Mouse (Mus musculus) thymus, adult 2 months (tissue): ENCODE results near the gene Eif4enif1. TPM values are rescaled to one million over a fixed set of nuclear protein-coding genes. Genes with fewer than 3 reads are reported as not detected.
"Not testable (repeated sequence)": the region's sequence is repeated elsewhere in the genome, so short reads cannot be mapped to it uniquely, and the experiment has no call there.

Experiments
- DNase-seq: peaks from one replicate; pipeline ENCODE4 v3.0.0; 2021
- H3K27ac ChIP-seq: fragments of 200-500 bp; 2 replicates; pipeline ENCODE4 v1.5.1; 2012; ENCODE audit warnings: low read length, control low read depth; ENCODE audit not compliant: control insufficient read depth, insufficient read depth
- H3K27me3 ChIP-seq: fragments of 200-500 bp; 2 replicates; pipeline ENCODE4 v1.6.1; 2012; ENCODE audit warnings: mild to moderate bottlenecking, low read length, moderate library complexity, mixed read lengths; ENCODE audit not compliant: control insufficient read depth, insufficient read depth
- H3K36me3 ChIP-seq: fragments of 200-500 bp; 2 replicates; pipeline ENCODE4 v1.6.1; 2012; ENCODE audit warnings: mild to moderate bottlenecking, low read length, moderate library complexity; ENCODE audit not compliant: control insufficient read depth, insufficient read depth
- H3K4me1 ChIP-seq: fragments of 200-500 bp; replicated peaks from 2 replicates; pipeline ENCODE4 v1.6.1; 2012; ENCODE audit warnings: low read length; ENCODE audit not compliant: control insufficient read depth, insufficient read depth
- H3K4me3 ChIP-seq: fragments of 200-500 bp; 2 replicates; pipeline ENCODE4 v1.5.1; 2012; ENCODE audit warnings: mild to moderate bottlenecking, low read length, control low read depth, moderate library complexity; ENCODE audit not compliant: control insufficient read depth, insufficient read depth
- CTCF ChIP-seq: fragments of 200-500 bp; IDR thresholded peaks from 2 replicates; pipeline ENCODE4 v1.5.1; 2012; ENCODE audit warnings: mild to moderate bottlenecking, control low read depth, low read length, moderate library complexity, borderline replicate concordance; ENCODE audit not compliant: control insufficient read depth, poor library complexity, insufficient read depth; ENCODE audit errors: extremely low read depth
- POLR2A ChIP-seq: fragments of 200-500 bp; IDR thresholded peaks from 2 replicates; pipeline ENCODE4 v1.6.1; 2012; ENCODE audit warnings: mild to moderate bottlenecking, low read length, control low read depth, moderate library complexity; ENCODE audit not compliant: control insufficient read depth, poor library complexity, insufficient read depth; ENCODE audit errors: extremely low read depth
- WGBS: fragments of 180-500 bp; shearing (Covaris S2); methylation state at CpG from one replicate; pipeline ENCODE4 v1.1.7; 2018; 5-methylcytosine and 5-hydroxymethylcytosine counted together
- polyA plus RNA-seq: library from polyadenylated mRNA; depleted of rRNA; stranded (reverse); fragments of >200 nt; gene quantifications from 2 replicates; pipeline ENCODE4 v1.2.3, GENCODE M21; 2012; rRNA removed

The Eif4enif1 gene
- 87.8 and 88.8 TPM in 2 replicates for polyA plus RNA-seq

DNA sequence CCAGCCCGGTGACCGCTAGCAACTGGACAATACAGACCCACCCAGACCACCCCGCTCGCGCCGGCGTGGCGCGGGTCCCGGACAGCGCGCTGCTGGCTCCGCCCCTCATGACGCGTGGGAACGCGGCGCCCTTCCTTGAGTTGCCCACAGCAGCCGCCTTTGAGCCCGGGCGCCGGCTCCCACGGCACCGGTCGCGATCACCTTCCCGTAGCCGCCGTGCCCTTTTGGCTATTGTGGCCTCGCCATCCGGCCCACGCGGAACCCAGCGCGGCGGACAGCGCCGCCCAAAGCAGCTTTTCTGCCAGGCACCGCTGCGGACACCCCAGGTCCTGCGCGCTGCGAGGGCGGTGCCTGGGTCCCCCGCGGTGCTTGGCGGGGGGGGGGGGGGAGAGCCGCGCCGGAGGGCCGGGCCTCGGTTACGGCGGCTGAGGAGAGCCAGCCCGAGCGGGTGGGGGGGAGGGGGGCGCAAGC lies at the start of gene Eif4enif1:
Gene Eif4enif1 (plus strand): TSS at position 162 of the 471 bp plus-strand sequence.
- no peaks in the 10 kb centered on the region for H3K27me3 ChIP-seq
- DNase-seq: peak; percentile 84
- peaks cover 6% of the 10 kb centered on the region; the same call in 1 of the 2 replicates for H3K36me3 ChIP-seq
- under 1% methylated on average over 44 of the region's 57 CpGs for WGBS
- H3K4me1 ChIP-seq: no peaks in the 10 kb centered on the region
- H3K4me3 ChIP-seq: peak within 1 kb of the TSS; percentile 75
- peak within 1 kb of the TSS; percentile 9; the same call in 1 of the 2 replicates for H3K27ac ChIP-seq
- TF ChIP-seq CTCF: no peak
- TF ChIP-seq POLR2A: no peak

DNA sequence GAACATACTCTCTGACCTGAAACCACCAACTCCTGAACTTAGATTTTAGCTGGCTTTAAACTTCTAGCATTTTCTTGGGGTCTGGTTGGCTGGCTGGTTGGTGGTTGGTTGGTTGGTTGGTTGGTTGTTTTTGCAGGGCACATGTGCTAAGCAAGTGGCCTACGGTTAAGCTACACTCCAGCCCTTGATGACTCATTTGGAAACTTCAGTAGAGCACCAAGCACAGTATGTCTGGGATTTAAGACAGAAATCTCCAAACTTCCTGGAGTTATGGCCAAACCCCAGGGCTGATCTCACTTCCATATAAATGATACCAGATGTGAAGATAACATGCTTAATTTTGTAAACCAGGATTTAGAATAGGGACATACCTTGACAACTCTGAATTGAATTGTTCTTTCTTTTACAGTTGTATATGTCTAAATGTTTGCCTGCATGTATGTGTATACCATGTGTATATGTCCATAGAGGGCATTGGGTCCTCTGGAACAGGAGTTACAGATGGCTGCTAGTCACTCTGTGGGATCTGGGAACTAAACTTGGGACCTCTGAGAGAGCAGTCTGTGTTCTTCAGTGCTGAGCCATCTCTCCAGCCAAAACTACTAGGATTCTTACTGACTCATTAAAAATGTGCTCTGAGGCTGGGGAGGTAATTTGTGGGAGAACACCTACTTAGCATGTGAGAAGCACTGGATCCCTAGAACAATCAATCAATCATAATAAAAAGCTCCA lies 48.4 kb upstream of the Eif4enif1 start:
- H3K4me3 ChIP-seq, H3K36me3 ChIP-seq, H3K27me3 ChIP-seq, H3K4me1 ChIP-seq, H3K27ac ChIP-seq: not testable (repeated sequence)
- peak; percentile 55 for DNase-seq
- 88% methylated on average over 1 of the region's 1 CpGs for WGBS

DNA sequence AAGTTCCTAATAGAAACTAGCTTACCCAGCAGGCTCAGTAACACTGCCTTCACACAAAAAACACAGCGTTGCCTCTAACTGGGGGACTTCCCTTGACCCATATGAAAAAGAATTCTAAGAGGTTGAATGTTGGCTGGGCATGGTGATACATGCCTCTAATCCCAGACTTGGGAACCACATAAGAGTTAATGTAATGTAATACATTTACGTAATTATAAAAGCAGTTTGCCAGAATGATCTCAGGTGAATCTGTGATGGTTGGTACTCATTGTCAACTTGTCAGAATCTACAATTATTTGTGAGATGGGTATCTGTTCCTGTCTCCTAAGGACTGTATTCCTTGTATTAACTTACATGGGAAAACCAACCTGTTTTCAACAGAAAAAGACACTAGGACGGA lies 45.2 kb upstream of the Eif4enif1 start:
- 93% methylated on average over 2 of the region's 3 CpGs for WGBS
- DNase-seq, H3K4me3 ChIP-seq, H3K27ac ChIP-seq, H3K4me1 ChIP-seq, H3K27me3 ChIP-seq, H3K36me3 ChIP-seq: not testable (repeated sequence)

DNA sequence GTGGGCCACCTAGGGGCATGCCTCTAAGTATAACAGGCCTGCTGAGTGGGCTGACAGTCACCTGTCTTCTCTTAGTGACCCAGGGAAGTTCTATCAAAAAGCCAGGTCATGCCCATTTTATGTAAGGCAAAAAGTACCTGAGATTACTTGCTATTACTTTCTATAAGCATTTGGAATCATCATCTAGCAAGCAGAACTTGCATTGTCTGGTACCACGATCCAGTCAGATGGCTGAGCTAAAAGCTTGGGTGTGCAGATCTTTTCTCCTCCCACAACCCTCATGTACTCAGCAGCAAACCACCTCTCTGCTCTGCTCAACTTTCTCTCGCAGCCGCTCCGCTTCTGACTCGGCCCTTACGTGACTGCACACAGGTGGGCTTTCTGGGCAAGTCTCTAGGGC lies 44.2 kb upstream of the Eif4enif1 start:
- H3K27me3 ChIP-seq, H3K27ac ChIP-seq, H3K4me1 ChIP-seq, H3K4me3 ChIP-seq, H3K36me3 ChIP-seq, DNase-seq: not testable (repeated sequence)
- WGBS: 98% methylated on average over 6 of the region's 6 CpGs

DNA sequence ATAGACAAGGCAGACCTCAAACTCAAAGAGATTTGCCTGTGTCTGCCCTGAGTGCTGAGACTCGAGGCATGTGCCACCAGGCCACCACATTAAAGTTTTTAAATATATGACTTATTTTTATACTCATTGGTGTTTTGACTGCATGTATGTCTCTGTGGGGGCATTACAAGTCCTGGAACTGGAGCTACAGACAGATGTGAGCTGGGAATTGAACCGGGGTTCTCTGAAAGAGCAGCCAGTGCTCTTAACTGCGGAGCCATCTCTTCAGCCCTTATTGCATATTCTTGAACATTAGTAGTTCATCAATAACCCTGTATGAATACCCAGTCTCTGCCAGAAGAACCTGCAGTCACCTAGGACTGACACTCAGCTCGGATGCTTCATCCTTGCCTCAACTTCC lies 43.4 kb upstream of the Eif4enif1 start:
- not testable (repeated sequence) for H3K27ac ChIP-seq, DNase-seq
- 98% methylated on average over 4 of the region's 4 CpGs for WGBS

DNA sequence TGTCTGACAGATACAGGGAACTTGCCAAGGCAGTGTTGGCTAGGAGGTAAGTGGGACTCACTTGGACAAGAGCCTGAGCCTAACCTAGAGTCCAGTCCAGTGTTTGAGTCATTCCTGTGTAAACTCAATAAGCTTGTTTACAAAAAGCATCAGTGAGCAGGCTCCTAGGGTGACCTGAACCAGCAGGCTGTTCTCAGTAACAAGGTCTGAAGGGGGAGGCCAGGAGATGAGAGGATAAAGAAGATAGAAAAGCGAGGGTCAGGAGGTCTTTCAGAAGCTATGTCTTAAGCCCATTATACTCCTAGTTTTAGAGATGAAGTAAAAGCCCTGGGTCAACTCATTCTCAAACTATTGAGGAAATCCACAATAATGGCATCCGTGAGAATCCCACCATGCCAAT lies 40.8 kb upstream of the Eif4enif1 start:
- H3K4me3 ChIP-seq, H3K27ac ChIP-seq, H3K27me3 ChIP-seq, H3K4me1 ChIP-seq, H3K36me3 ChIP-seq: not testable (repeated sequence)
- peak; percentile 61 for DNase-seq
- 63% methylated on average over 1 of the region's 2 CpGs for WGBS

More for the DNA sequence above, 43.4 kb upstream of the Eif4enif1 start:
- H3K4me1 ChIP-seq, H3K36me3 ChIP-seq, H3K4me3 ChIP-seq, H3K27me3 ChIP-seq: not testable (repeated sequence)

DNA sequence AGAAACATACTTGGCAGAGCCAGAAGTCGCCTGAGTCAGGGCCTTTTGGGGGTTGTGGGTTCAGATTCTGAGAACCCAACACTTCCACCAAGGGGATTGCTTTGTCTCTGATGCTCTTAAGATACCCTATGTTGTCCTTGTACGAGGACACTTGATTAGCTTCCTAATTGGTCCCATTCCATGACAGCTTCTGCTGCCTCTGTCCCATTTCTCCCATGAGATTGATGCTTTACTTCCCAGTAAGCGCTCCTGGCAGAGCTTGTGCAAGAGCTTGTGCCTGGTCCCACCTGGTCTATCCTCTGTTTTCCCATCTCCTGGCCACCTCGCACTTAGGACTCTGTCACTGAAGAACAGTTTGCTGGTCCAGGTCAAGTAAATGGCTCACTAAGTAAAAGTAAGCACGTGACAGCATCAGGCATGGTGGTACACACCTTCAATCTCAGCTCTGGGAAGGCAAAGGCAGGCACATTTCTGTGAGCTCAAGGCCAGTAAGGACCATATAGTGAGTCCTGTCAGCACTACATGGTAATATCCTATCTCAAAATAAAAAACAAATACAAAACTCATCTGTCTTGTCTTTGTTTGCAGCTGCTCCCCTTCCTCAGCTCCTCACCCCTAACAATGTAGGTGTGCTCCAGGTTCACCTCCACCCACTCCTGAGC lies 39.8 kb upstream of the Eif4enif1 start:
- 68% methylated on average over 5 of the region's 5 CpGs for WGBS
- H3K27ac ChIP-seq, H3K4me1 ChIP-seq, H3K27me3 ChIP-seq, H3K4me3 ChIP-seq, H3K36me3 ChIP-seq: not testable (repeated sequence)
- DNase-seq: peak; percentile 62

DNA sequence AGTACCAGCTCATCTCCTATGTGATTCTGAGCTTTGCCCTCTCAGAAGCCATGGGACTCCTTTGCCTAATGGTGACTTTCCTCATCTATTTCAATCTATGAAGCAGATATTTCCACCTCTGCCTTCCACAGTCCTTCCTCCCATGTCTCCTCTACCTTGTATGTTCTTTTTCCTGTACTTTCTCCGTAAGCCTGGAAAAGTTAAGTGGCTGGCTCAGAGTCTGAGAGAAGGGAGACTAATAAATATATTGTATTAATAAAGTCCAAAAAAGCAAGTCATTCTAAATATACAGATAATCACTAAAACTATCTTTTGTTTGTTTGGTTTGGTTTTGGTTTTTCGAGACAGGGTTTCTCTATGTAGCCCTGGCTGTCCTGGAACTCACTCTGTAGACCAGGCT lies 39.1 kb upstream of the Eif4enif1 start:
- not testable (repeated sequence) for H3K36me3 ChIP-seq, H3K4me1 ChIP-seq, H3K27me3 ChIP-seq, H3K4me3 ChIP-seq, H3K27ac ChIP-seq
- peak; percentile 45 for DNase-seq
- 93% methylated on average over 2 of the region's 2 CpGs for WGBS

DNA sequence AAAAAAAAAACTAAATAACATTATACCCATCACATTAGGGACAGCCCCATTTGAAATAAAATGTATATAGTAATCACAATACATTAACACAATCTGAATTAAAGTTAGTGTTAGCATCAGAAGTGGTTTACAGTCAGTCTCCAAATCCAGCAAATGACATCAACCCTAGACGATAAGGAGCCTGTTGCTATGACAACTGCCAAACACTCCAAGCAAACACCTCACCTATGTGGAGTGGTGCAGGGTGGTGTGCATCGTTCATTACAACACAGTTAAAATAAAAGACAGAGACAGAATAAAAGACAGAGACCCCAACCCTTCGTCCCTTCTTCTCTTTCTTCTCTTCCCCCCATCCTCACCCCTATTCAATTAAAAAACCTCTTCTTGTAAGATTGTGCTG lies 38.5 kb upstream of the Eif4enif1 start:
- H3K4me1 ChIP-seq, H3K27ac ChIP-seq, H3K4me3 ChIP-seq, H3K27me3 ChIP-seq, DNase-seq, H3K36me3 ChIP-seq: not testable (repeated sequence)
- 79% methylated on average over 3 of the region's 3 CpGs for WGBS

DNA sequence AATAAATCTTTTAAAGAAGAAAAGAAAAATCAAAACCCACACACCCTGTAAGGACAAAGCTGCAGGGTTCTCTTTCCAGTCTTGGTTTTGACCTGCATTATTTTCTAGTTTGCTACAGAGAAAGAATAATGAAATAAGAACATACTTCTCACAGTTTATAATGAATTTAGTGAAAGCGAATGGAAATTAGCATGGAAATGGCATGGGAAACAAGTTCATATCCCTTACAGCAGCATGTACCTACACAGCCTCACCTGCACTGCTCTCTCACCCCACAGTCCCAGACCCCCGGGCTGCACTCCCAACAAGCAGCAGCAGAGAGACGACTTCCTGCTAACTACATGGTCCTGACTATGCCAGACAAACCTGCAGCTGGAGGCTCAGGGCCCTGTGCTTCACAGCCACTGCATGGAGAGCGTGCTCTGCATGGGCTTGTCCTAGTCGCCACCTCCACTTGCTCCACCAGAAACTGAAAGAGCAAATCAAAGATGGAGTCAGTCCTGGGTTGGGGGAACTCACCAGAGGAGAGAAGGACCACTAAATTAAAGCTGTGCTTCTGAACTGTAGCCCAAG lies 36.9 kb upstream of the Eif4enif1 start:
- not testable (repeated sequence) for H3K4me3 ChIP-seq, H3K4me1 ChIP-seq, H3K36me3 ChIP-seq, H3K27me3 ChIP-seq, H3K27ac ChIP-seq, DNase-seq
- WGBS: 94% methylated on average over 3 of the region's 5 CpGs
